Mouse (Mus musculus) gastrocnemius, adult 2 months (tissue): ENCODE results near the gene Mgll. TPM values are rescaled to one million over a fixed set of nuclear protein-coding genes. Genes with fewer than 3 reads are reported as not detected.
A peak's percentile ranks its signal among the peaks of the same experiment; 100 is the strongest.

Experiments used
- DNase-seq: peaks from one replicate; pipeline ENCODE4 v3.0.0; 2022
- H3K27ac ChIP-seq: fragments of 200-600 bp; 2 replicates; pipeline ENCODE4 v1.8.1; 2022; ENCODE audit warnings: mild to moderate bottlenecking
- H3K4me3 ChIP-seq: fragments of 200-600 bp; 2 replicates; pipeline ENCODE4 v1.8.1; 2022; ENCODE audit warnings: mild to moderate bottlenecking, moderate library complexity
- CTCF ChIP-seq: fragments of 200-600 bp; IDR thresholded peaks from 2 replicates; pipeline ENCODE4 v1.8.1; 2022; ENCODE audit warnings: antibody characterized with exemption, mild to moderate bottlenecking, moderate library complexity
- intact Hi-C: fragments of 180-260 bp; cut with DNase I; formaldehyde crosslinking; loops from one replicate; pipeline ENCODE4 v1.15.1; 2025
- long read RNA-seq, 2 experiments: library from polyadenylated mRNA; stranded (forward); transcript quantifications; one replicate each; pipeline ENCODE4 v2.0.0; 2021
- total RNA-seq, 2 experiments: library from RNA; stranded (reverse); gene quantifications; 2 replicates each; pipeline ENCODE4 v1.2.3; 2021

The Mgll gene
- total RNA-seq, result 10 to 100 TPM; 22.5 to 46.8 TPM
- long read RNA-seq, experiment 1, transcript Mgll-204 (8 exons, 3,676 nt), result major isoform, 29 of 50 reads
- long read RNA-seq, experiment 1, partial matches to known transcripts, result 3 of 50 reads
- long read RNA-seq, experiment 1, other reads (novel, unspliced or antisense), result 14 of 50 reads
- long read RNA-seq, experiment 2, transcript Mgll-204 (8 exons, 3,676 nt), result major isoform, 16 of 42 reads
- long read RNA-seq, experiment 2, partial matches to known transcripts, result 4 of 42 reads
- long read RNA-seq, experiment 2, other reads (novel, unspliced or antisense), result 18 of 42 reads

GRCm38 (mm10) chr6:88724313-88725195 lies at the start of gene Mgll:
TSS of gene Mgll (plus strand) at chr6:88724412.
- Histone ChIP-seq H3K27ac (peak within 1 kb of the TSS; percentile 96), H3K4me3 (peak within 1 kb of the TSS; percentile 89)
- peak; percentile 85 for DNase-seq
- peak; percentile 54 for TF ChIP-seq CTCF
- intact Hi-C loops, result loop anchor here (2.0 to 5.0 kb wide), 3 partner anchors 34 to 162 kb away; no protein-coding TSS in a partner anchor

GRCm38 (mm10) chr6:88675815-88676214 lies 48.4 kb upstream of the Mgll start:
- intact Hi-C loops, result no loop called here

GRCm38 (mm10) chr6:88676753-88677736 lies 47.2 kb upstream of the Mgll start:
- no peak for DNase-seq
- no peak for TF ChIP-seq CTCF
- Histone ChIP-seq H3K27ac (no peak overlapping the region), H3K4me3 (no peak overlapping the region)
- intact Hi-C loops, result no loop called here

More at GRCm38 (mm10) chr6:88675815-88676214, 48.4 kb upstream of the Mgll start:
- no peak for TF ChIP-seq CTCF
- Histone ChIP-seq H3K27ac (no peak overlapping the region), H3K4me3 (no peak overlapping the region)
- DNase-seq, result no peak

GRCm38 (mm10) chr6:88677738-88678137 lies 46.5 kb upstream of the Mgll start:
- intact Hi-C loops, result no loop called here
- DNase-seq, result no peak
- no peak for TF ChIP-seq CTCF
- H3K27ac ChIP-seq, result no peak overlapping the region
- H3K4me3 ChIP-seq, result no peak overlapping the region

- intact Hi-C loops, result no loop called here
- no peak for DNase-seq
- H3K27ac ChIP-seq, result no peak overlapping the region
- H3K4me3 ChIP-seq, result no peak overlapping the region
- no peak for TF ChIP-seq CTCF
Observed at GRCm38 (mm10) chr6:88681026-88681425, 43.2 kb upstream of the Mgll start.

- no peak for TF ChIP-seq CTCF
- Histone ChIP-seq H3K4me3 (no peak overlapping the region), H3K27ac (no peak overlapping the region)
- intact Hi-C loops, result no loop called here
- no peak for DNase-seq
Observed at GRCm38 (mm10) chr6:88683380-88684053, 40.7 kb upstream of the Mgll start.

- DNase-seq, result no peak
- no peak overlapping the region for H3K4me3 ChIP-seq
- TF ChIP-seq CTCF, result no peak
- intact Hi-C loops, result no loop called here
- H3K27ac ChIP-seq, result no peak overlapping the region
Observed at GRCm38 (mm10) chr6:88688171-88688570, 36.0 kb upstream of the Mgll start.

- no peak overlapping the region for H3K27ac ChIP-seq
- no peak overlapping the region for H3K4me3 ChIP-seq
- intact Hi-C loops, result no loop called here
- no peak for TF ChIP-seq CTCF
- DNase-seq, result no peak
Observed at GRCm38 (mm10) chr6:88688712-88689111, 35.5 kb upstream of the Mgll start.

GRCm38 (mm10) chr6:88690211-88690610 lies 34.0 kb upstream of the Mgll start:
- TF ChIP-seq CTCF, result no peak
- intact Hi-C loops, result no loop called here
- no peak for DNase-seq
- Histone ChIP-seq H3K27ac (no peak overlapping the region), H3K4me3 (no peak overlapping the region)

GRCm38 (mm10) chr6:88691361-88691760 lies 32.9 kb upstream of the Mgll start:
- H3K4me3 ChIP-seq, result no peak overlapping the region
- no peak overlapping the region for H3K27ac ChIP-seq
- no peak for TF ChIP-seq CTCF
- intact Hi-C loops, result no loop called here
- no peak for DNase-seq

- H3K27ac ChIP-seq, result no peak overlapping the region
- no peak for TF ChIP-seq CTCF
- intact Hi-C loops, result no loop called here
Observed at GRCm38 (mm10) chr6:88702887-88703286, 21.3 kb upstream of the Mgll start.

GRCm38 (mm10) chr6:88703731-88704130 lies 20.5 kb upstream of the Mgll start:
- no peak for TF ChIP-seq CTCF
- Histone ChIP-seq H3K4me3 (no peak overlapping the region), H3K27ac (no peak overlapping the region)
- intact Hi-C loops, result no loop called here
- DNase-seq, result no peak

More at GRCm38 (mm10) chr6:88702887-88703286, 21.3 kb upstream of the Mgll start:
- H3K4me3 ChIP-seq, result no peak overlapping the region
- no peak for DNase-seq
